ENCODE assay signal across 8 mouse cellular contexts in the genomic region with DNA sequence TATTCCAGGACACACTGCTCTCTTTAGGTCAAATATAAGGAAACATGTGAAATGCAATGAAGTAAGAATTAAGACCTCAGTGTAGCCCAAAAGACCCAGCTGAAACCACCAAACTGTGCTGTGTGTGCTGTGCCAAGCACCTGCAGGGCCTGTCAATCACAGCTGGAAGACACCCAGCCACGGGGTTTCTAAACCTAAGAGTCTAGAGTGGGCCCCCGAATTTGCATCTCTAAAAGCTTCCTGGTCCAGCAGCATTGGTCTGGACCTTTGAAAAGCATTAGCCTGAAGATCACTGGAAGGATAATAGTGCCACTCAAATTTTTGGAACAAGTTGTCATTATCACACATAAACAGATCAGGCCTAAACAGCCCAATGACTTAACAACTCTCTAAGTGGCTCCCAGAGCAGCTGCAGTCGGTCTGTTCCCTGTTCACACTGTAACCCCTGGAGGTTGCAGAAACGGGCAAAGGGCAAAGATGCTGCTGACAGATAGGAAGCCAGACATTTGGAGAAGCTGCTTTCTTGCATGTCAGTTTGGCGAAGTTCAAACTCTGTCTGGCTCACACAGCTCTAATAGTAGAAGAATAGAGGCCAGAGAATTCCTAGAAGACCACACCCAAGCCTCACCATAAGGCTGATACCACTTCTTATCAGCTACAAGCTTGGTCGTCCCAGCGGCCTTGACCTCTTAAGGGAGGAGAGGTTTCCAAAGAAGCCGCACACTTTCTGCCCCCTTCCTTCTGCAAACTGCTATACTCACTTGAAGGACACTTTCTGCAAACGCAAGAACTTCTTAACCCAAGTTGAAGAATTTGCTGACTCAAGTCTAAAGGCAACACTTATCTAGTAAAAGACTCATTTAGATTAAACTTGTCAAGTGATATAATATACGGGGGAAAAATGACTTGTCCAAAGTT. TPM values are rescaled to one million over a fixed set of nuclear protein-coding genes. Genes with fewer than 3 reads are reported as not detected.
DNase-seq lines count a peak whose midpoint lies in the region; ATAC-seq and TF ChIP-seq lines count a peak whose summit lies in the region.

No protein-coding gene starts in this region.

- DNase-seq in heart, adult 2 months, result peak in 1 of 2 experiments; percentile 36
- DNase-seq in heart, adult 8-10 months (ENCODE audit: low spot score), result no peak
- DNase-seq in forebrain, embryonic 11.5 days (ENCODE audit: low spot score), result no peak
- peak; percentile 81 for DNase-seq in liver
- no peak for DNase-seq in ovary, postnatal 14 days (ENCODE audit: low spot score)
- no peak for DNase-seq in cerebellum, adult 8-10 months
- no peak for DNase-seq in layer of hippocampus, postnatal 25 days (ENCODE audit: extremely low spot score in 1 of 2, low spot score in 1 of 2)

- no peaks in the 10 kb centered on the region for H3K9me3 ChIP-seq in forebrain, embryonic 11.5 days (ENCODE audit: control insufficient read depth, low read length)

- H3K4me1 ChIP-seq in heart, adult 2 months (ENCODE audit: control insufficient read depth, insufficient read depth, low read length), result peaks cover 13% of the 10 kb centered on the region
- H3K4me1 ChIP-seq in forebrain, embryonic 11.5 days (replicated peaks; ENCODE audit: control insufficient read depth, insufficient read depth, low read length), result no peaks in the 10 kb centered on the region; the same call in 1 of the 2 replicates
- H3K4me1 ChIP-seq in small intestine, adult 2 months (ENCODE audit: control insufficient read depth, insufficient read depth, insufficient read length, low read length), result peaks cover 35% of the 10 kb centered on the region

- TF ChIP-seq EP300 in heart, adult 2 months (IDR thresholded peaks at IDR 0.05; ENCODE audit: insufficient read depth, low read depth, low read length), result 0 out of 2 replicates have a peak, but pooled peaks have one; percentile 18

- peak overlapping the region; percentile 26 for H3K9ac ChIP-seq in heart, adult 2 months (ENCODE audit: low read depth, low read length)
- H3K9ac ChIP-seq in forebrain, embryonic 11.5 days (ENCODE audit: low read length), result no peak overlapping the region

- H3K27ac ChIP-seq in heart, adult 2 months, result peak overlapping the region; percentile 84
- H3K27ac ChIP-seq in forebrain, embryonic 11.5 days (ENCODE audit: low read depth, low read length), result 0 out of 2 replicates have a peak overlapping the region, but pooled peaks have one; percentile 2
- H3K27ac ChIP-seq in small intestine, adult 2 months (ENCODE audit: insufficient read depth, low read depth, low read length), result peak overlapping the region; percentile 48

- TF ChIP-seq POLR2A in heart, adult 2 months (IDR thresholded peaks at IDR 0.05; ENCODE audit: insufficient read depth, low read depth, low read length), result no peak
- no peak for TF ChIP-seq POLR2A in small intestine, adult 2 months (IDR thresholded peaks at IDR 0.05; ENCODE audit: low read depth, low read length)

- intact Hi-C loops in heart, adult 2 months (cut with DNase I), result no loop called here

- H3K79me2 ChIP-seq in heart, adult 2 months (replicated peaks; ENCODE audit: control insufficient read depth, insufficient read depth, low read length), result no peaks in the 10 kb centered on the region; the same call in 1 of the 2 replicates

- TF ChIP-seq CTCF in heart, adult 2 months (IDR thresholded peaks at IDR 0.05), result no peak
- no peak for TF ChIP-seq CTCF in small intestine, adult 2 months (IDR thresholded peaks at IDR 0.05; ENCODE audit: extremely low read depth, insufficient read length, insufficient replicate concordance, low read depth, low read length)

- no peaks in the 10 kb centered on the region for H3K27me3 ChIP-seq in heart, adult 2 months (ENCODE audit: control insufficient read depth, insufficient read depth, low read length)
- H3K27me3 ChIP-seq in forebrain, embryonic 11.5 days (ENCODE audit: control insufficient read depth, insufficient read depth, low read length), result no peaks in the 10 kb centered on the region; the same call in 1 of the 2 replicates
- H3K27me3 ChIP-seq in small intestine, adult 2 months (ENCODE audit: control insufficient read depth, insufficient read depth, low read length), result no peaks in the 10 kb centered on the region

- H3K4me3 ChIP-seq in heart, adult 2 months, result peak overlapping the region; percentile 32; the same call in 1 of the 2 replicates
- no peak overlapping the region for H3K4me3 ChIP-seq in forebrain, embryonic 11.5 days (ENCODE audit: low read depth, low read length)
- H3K4me3 ChIP-seq in small intestine, adult 2 months (ENCODE audit: low read depth, low read length), result no peak overlapping the region

- WGBS in heart, adult 2 months, result 32% methylated on average over 10 of the region's 10 CpGs
- 58% methylated on average over 10 of the region's 10 CpGs for WGBS in forebrain, embryonic 11.5 days
- 15% methylated on average over 10 of the region's 10 CpGs for WGBS in small intestine, adult 2 months

- H3K36me3 ChIP-seq in heart, adult 2 months (ENCODE audit: control insufficient read depth, insufficient read depth, low read length), result peaks cover 25% of the 10 kb centered on the region; the same call in 1 of the 2 replicates
- no peaks in the 10 kb centered on the region for H3K36me3 ChIP-seq in forebrain, embryonic 11.5 days (ENCODE audit: control insufficient read depth, insufficient read depth, low read length)
- no peaks in the 10 kb centered on the region for H3K36me3 ChIP-seq in small intestine, adult 2 months (ENCODE audit: control insufficient read depth, insufficient read depth, low read length)

- peak overlapping the region; percentile 33; the same call in 1 of the 2 replicates for H3K4me2 ChIP-seq in forebrain, embryonic 11.5 days (ENCODE audit: low read depth, low read length, severe bottlenecking)

- ATAC-seq in forebrain, embryonic 11.5 days (replicated peaks; ENCODE audit: low FRiP score), result no peak; the same call in 1 of the 2 replicates

RNA-seq across cellular contexts. Expression of a gene that starts 2.5 kb away (rescaled TPM):
- total RNA-seq in heart, adult 2 months (2021), result 100 to 1,000 TPM; 256 to 332 TPM
- polyA plus RNA-seq in heart, adult 2 months (2012; rRNA removed), result 301 and 494 TPM in 2 replicates
- 100 to 1,000 TPM; 259 to 343 (median 275) TPM for total RNA-seq in heart, adult 8-10 months (2022)
- 46.6 and 46.8 TPM in 2 replicates for polyA plus RNA-seq in forebrain, embryonic 11.5 days (2014; fragmentation: Nextera tagmentation; extraction: Ambion mirVana)
- polyA plus RNA-seq in small intestine, adult 2 months (2012; rRNA removed), result 133 and 151 TPM in 2 replicates
- 10 to 100 TPM; 22.9 to 32.2 TPM for total RNA-seq in layer of hippocampus, postnatal 25 days (2021)

RNA-seq across cellular contexts. Expression of a gene that starts 23.4 kb away (rescaled TPM):
- total RNA-seq in heart, adult 2 months (2021), result under 1 TPM; 0.10 to 0.14 TPM
- not detected in 2 replicates for polyA plus RNA-seq in heart, adult 2 months (2012; rRNA removed)
- under 1 TPM; 0.09 to 0.13 (median 0.12) TPM for total RNA-seq in heart, adult 8-10 months (2022)
- polyA plus RNA-seq in forebrain, embryonic 11.5 days (2014; fragmentation: Nextera tagmentation; extraction: Ambion mirVana), result 0.08 TPM in 1 of 2 replicates, not detected in the other
- polyA plus RNA-seq in small intestine, adult 2 months (2012; rRNA removed), result not detected in 2 replicates
- total RNA-seq in layer of hippocampus, postnatal 25 days (2021), result under 1 TPM in 1 of 2 experiments, not detected in 1; 0.07 TPM

RNA-seq across cellular contexts. Expression of a gene that starts 57.4 kb away (rescaled TPM):
- 10 to 100 TPM; 52.6 to 56.9 TPM for total RNA-seq in heart, adult 2 months (2021)
- polyA plus RNA-seq in heart, adult 2 months (2012; rRNA removed), result 37.5 and 59.4 TPM in 2 replicates
- 10 to 100 TPM; 46.6 to 68.1 (median 52.7) TPM for total RNA-seq in heart, adult 8-10 months (2022)
- 38.4 and 38.9 TPM in 2 replicates for polyA plus RNA-seq in forebrain, embryonic 11.5 days (2014; fragmentation: Nextera tagmentation; extraction: Ambion mirVana)
- polyA plus RNA-seq in small intestine, adult 2 months (2012; rRNA removed), result 28.5 and 37.7 TPM in 2 replicates
- total RNA-seq in layer of hippocampus, postnatal 25 days (2021), result 10 to 100 TPM; 52.4 to 58.0 TPM

Comparison
In these comparisons a context has a peak if more than half of its experiments do, and no peak if none do; other contexts are left out.
1. H3K27ac ChIP-seq: peak in every context shown above with its lines; median percentile 84 in heart, adult 2 months; 48 in small intestine, adult 2 months; 2 in forebrain, embryonic 11.5 days.
2. RNA of a gene that starts 2.5 kb away (total RNA-seq): 256 to 332 TPM in heart, adult 2 months and 259 to 343 TPM in heart, adult 8-10 months; 22.9 to 32.2 TPM in layer of hippocampus, postnatal 25 days; every median in the first group is over 4 times any median in the second.